Mouse (Mus musculus) erythroblast, embryonic 14.5 days (primary cell): Measurements from ENCODE around the gene Cnga2.

Experiments
- GATA1 ChIP-seq: IDR thresholded peaks from 2 replicates; pipeline ENCODE4 v1.6.1; 2012; ENCODE audit warnings: low read length, inconsistent platforms, mixed read lengths
- TAL1 ChIP-seq: IDR thresholded peaks from 3 replicates; pipeline ENCODE4 v1.6.1; 2012; ENCODE audit warnings: low read length, inconsistent platforms, mixed read lengths

- TF ChIP-seq GATA1 = no peak
- no peak for TF ChIP-seq TAL1
Observed at GRCm38 (mm10) chrX:71995972-71996371, 4.3 kb downstream of the Cnga2 start.
